Mouse (Mus musculus): ENCODE results near the gene Mgll.

DNA sequence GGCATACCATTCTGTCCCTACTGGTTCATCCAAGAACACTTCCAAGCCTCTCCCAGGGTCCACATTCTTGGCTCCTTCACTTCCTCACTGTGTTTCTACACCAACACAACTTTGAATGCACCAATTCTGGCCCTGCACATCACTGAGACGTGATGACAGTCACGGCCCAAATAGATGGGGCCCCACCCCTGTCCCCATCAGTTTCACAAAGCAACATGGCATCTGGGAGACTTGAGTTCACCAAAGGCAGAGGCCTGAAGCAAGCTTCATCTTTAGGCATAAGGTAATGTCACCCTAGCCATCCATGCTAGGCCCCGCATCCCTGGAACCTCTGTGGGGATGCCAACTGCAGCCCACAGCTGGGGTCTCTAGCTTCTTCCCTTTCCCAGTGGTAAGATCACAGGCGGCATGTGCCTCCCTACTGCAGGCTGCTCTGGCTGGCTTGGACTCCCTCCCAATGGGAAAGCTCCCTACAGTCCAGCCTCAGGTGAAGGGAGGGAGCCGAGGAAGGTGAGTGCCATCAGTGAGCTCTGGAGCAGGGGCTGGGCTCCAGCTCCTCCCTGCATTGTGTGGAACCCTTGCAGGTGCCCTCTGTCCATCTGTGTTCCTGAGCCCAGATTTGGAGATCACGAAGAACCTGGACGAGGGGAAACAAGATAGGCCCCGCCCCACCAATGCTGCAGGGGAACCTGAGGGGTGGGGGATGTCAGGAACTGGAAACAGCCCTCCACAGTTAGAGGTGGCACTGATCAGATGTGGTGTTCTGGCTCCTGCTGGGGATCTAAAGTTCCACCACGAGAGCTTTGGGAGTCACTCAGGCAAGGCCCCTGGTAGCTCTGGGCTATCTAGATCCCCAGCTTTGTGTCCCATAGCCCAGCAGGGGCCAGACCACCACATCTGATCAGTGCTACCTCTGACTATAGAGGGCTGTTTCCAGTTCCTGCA lies 119.8 kb downstream of the Mgll start:
- no peak for TF ChIP-seq CTCF (IDR thresholded peaks at IDR 0.05; ENCODE audit: borderline replicate concordance, insufficient read depth, low read depth, low read length)
- TF ChIP-seq POLR2A (IDR thresholded peaks at IDR 0.05; ENCODE audit: borderline replicate concordance, insufficient read depth, low read length): no peak

Data from cerebellum, adult 2 months (tissue).